ENCODE assay signal across 8 mouse cellular contexts in the genomic region with DNA sequence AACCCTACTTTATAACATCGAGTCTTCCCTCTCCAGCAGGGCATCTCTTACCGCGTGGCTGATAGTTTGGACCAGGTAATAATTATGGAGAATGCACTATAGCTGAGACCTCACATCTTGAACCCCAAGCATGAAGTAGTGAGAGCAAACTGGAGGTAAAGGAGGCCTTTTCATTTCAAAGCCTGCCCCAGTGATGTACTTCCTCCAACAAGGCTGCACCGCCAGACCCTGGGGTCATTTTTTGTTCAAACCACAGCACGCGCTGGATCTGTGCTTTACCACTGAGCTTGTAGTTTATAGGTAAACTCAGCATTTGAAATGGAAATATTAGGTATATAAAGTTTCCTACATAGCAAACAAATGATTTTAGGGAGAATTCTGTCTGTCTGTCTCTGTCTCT.
DNase-seq lines count a peak whose midpoint lies in the region; ATAC-seq and TF ChIP-seq lines count a peak whose summit lies in the region.
"Had no signal": no experiment of that assay in that cellular context is flagged by ENCODE, and none has a peak within 500 bp of the region (broad histone marks: within the 10 kb centered on the region; RNA-seq: fewer than 3 reads in every experiment).

No protein-coding gene starts in this region.

- no peaks in the 10 kb centered on the region for H3K27me3 ChIP-seq in heart, postnatal 0 days (ENCODE audit: control insufficient read depth, insufficient read depth, low read length)
- H3K27me3 ChIP-seq in heart, adult 2 months (ENCODE audit: control insufficient read depth, insufficient read depth, low read length) = no peaks in the 10 kb centered on the region
- H3K27me3 ChIP-seq in embryonic facial prominence, embryonic 14.5 days (replicated peaks; ENCODE audit: control insufficient read depth, insufficient read depth, low read length) = no peaks in the 10 kb centered on the region
- no peaks in the 10 kb centered on the region for H3K27me3 ChIP-seq in intestine, embryonic 16.5 days (replicated peaks; ENCODE audit: control insufficient read depth, insufficient read depth, low read length)

- peaks cover 55% of the 10 kb centered on the region for H3K4me1 ChIP-seq in heart, postnatal 0 days (ENCODE audit: control insufficient read depth, insufficient read depth)
- H3K4me1 ChIP-seq in heart, adult 2 months (ENCODE audit: control insufficient read depth, insufficient read depth, low read length) = peaks cover 23% of the 10 kb centered on the region
- H3K4me1 ChIP-seq in embryonic facial prominence, embryonic 14.5 days (ENCODE audit: control insufficient read depth, insufficient read depth, low read length) = peaks cover 54% of the 10 kb centered on the region
- H3K4me1 ChIP-seq in intestine, embryonic 16.5 days (ENCODE audit: control insufficient read depth, insufficient read depth, low read length) = peaks cover 31% of the 10 kb centered on the region

- TF ChIP-seq POLR2A in heart, adult 2 months (IDR thresholded peaks at IDR 0.05; ENCODE audit: insufficient read depth, low read depth, low read length) = no peak

- H3K4me3 ChIP-seq in heart, postnatal 0 days (ENCODE audit: low read depth, low read length) = no peak overlapping the region
- no peak overlapping the region for H3K4me3 ChIP-seq in heart, adult 2 months
- H3K4me3 ChIP-seq in embryonic facial prominence, embryonic 14.5 days (ENCODE audit: low read depth, low read length) = no peak overlapping the region
- H3K4me3 ChIP-seq in intestine, embryonic 16.5 days (ENCODE audit: low read length) = no peak overlapping the region

- ATAC-seq in heart, postnatal 0 days (ENCODE audit: insufficient read depth, low read depth) = no peak
- no peak for ATAC-seq in embryonic facial prominence, embryonic 14.5 days (ENCODE audit: low read depth)
- ATAC-seq in intestine, embryonic 16.5 days = no peak

- no peak for TF ChIP-seq EP300 in heart, postnatal 0 days (IDR thresholded peaks at IDR 0.05; ENCODE audit: low read depth)
- TF ChIP-seq EP300 in heart, adult 2 months (IDR thresholded peaks at IDR 0.05; ENCODE audit: insufficient read depth, low read depth, low read length) = no peak

- no peak for DNase-seq in heart, postnatal 0 days (ENCODE audit: low spot score)
- no peak for DNase-seq in heart, adult 2 months
- DNase-seq in T-cell, adult 2 months (ENCODE audit: low spot score) = peak; percentile 37
- DNase-seq in embryonic facial prominence, embryonic 14.5 days (ENCODE audit: low spot score) = peak; percentile 30
- no peak for DNase-seq in ovary, postnatal 14 days (ENCODE audit: low spot score)
- DNase-seq in spleen, postnatal 36 days (ENCODE audit: low spot score in 2 of 2) = no peak
- DNase-seq: right cerebral cortex, postnatal 14 days had no signal

- H3K9ac ChIP-seq in heart, postnatal 0 days (replicated peaks; ENCODE audit: low read depth, low read length) = no peak overlapping the region
- H3K9ac ChIP-seq in heart, adult 2 months (ENCODE audit: low read depth, low read length) = no peak overlapping the region
- no peak overlapping the region; the same call in 1 of the 2 replicates for H3K9ac ChIP-seq in embryonic facial prominence, embryonic 14.5 days (ENCODE audit: low read depth, low read length)
- H3K9ac ChIP-seq in intestine, embryonic 16.5 days (ENCODE audit: low read depth, low read length) = no peak overlapping the region

- WGBS in heart, postnatal 0 days = 57% methylated on average over 6 of the region's 6 CpGs
- WGBS in heart, adult 2 months = 76% methylated on average over 6 of the region's 6 CpGs
- WGBS in embryonic facial prominence, embryonic 14.5 days = 44% methylated on average over 6 of the region's 6 CpGs
- 72% methylated on average over 6 of the region's 6 CpGs for WGBS in intestine, embryonic 16.5 days

- intact Hi-C loops in heart, adult 2 months (cut with DNase I) = loop anchor here (2.0 to 5.0 kb wide), 2 partner anchors 31 to 82 kb away; no protein-coding TSS in a partner anchor

- H3K27ac ChIP-seq in heart, postnatal 0 days (ENCODE audit: low read depth) = peak overlapping the region; percentile 92
- H3K27ac ChIP-seq in heart, adult 2 months = no peak overlapping the region
- peak overlapping the region; percentile 86 for H3K27ac ChIP-seq in embryonic facial prominence, embryonic 14.5 days (replicated peaks; ENCODE audit: low read depth, low read length)
- 0 out of 2 replicates have a peak overlapping the region, but pooled peaks have one; percentile 14 for H3K27ac ChIP-seq in intestine, embryonic 16.5 days (ENCODE audit: low read length)

- H3K4me2 ChIP-seq in heart, postnatal 0 days (ENCODE audit: low read depth, low read length) = no peak overlapping the region; the same call in 1 of the 2 replicates
- peak overlapping the region; percentile 48 for H3K4me2 ChIP-seq in embryonic facial prominence, embryonic 14.5 days (ENCODE audit: low read depth, low read length)
- H3K4me2 ChIP-seq in intestine, embryonic 16.5 days (ENCODE audit: low read depth, low read length) = no peak overlapping the region

- no peaks in the 10 kb centered on the region; the same call in 1 of the 2 replicates for H3K79me2 ChIP-seq in heart, adult 2 months (replicated peaks; ENCODE audit: control insufficient read depth, insufficient read depth, low read length)

- no peaks in the 10 kb centered on the region for H3K9me3 ChIP-seq in heart, postnatal 0 days (replicated peaks; ENCODE audit: control insufficient read depth, low read length)
- H3K9me3 ChIP-seq in embryonic facial prominence, embryonic 14.5 days (ENCODE audit: control insufficient read depth, low read length) = no peaks in the 10 kb centered on the region
- H3K9me3 ChIP-seq in intestine, embryonic 16.5 days (ENCODE audit: control insufficient read depth, low read length) = no peaks in the 10 kb centered on the region

- H3K36me3 ChIP-seq in heart, postnatal 0 days (replicated peaks; ENCODE audit: control insufficient read depth, insufficient read depth, low read length) = no peaks in the 10 kb centered on the region
- H3K36me3 ChIP-seq in heart, adult 2 months (ENCODE audit: control insufficient read depth, insufficient read depth, low read length) = peaks cover 11% of the 10 kb centered on the region
- no peaks in the 10 kb centered on the region for H3K36me3 ChIP-seq in embryonic facial prominence, embryonic 14.5 days (ENCODE audit: control insufficient read depth, insufficient read depth, low read length)
- H3K36me3 ChIP-seq in intestine, embryonic 16.5 days (ENCODE audit: control insufficient read depth, insufficient read depth, low read length) = no peaks in the 10 kb centered on the region

- TF ChIP-seq CTCF in heart, postnatal 0 days (IDR thresholded peaks at IDR 0.05; ENCODE audit: low read depth) = no peak
- no peak for TF ChIP-seq CTCF in heart, adult 2 months (IDR thresholded peaks at IDR 0.05)

Comparison
In these comparisons a context has a peak if more than half of its experiments do, and no peak if none do; other contexts are left out.
1. DNase-seq: peak in T-cell, adult 2 months (single experiment) and embryonic facial prominence, embryonic 14.5 days (single experiment); none in heart, postnatal 0 days (single experiment), heart, adult 2 months (0 of 2), ovary, postnatal 14 days (single experiment) and spleen, postnatal 36 days (0 of 2).